Mouse (Mus musculus) midbrain, embryonic 15.5 days (tissue): ENCODE data around the gene Cd274. TPM values are rescaled to one million over a fixed set of nuclear protein-coding genes. Genes with fewer than 3 reads are reported as not detected.

Source experiments
- ATAC-seq: fragments of 200-750 bp; cut with Nextera tagmentation; replicated peaks from 2 replicates; pipeline ENCODE4 v1.8.0; 2017; ENCODE audit warnings: moderate TSS enrichment
- H3K27ac ChIP-seq: fragments of 300-500 bp; sonication (generic); 2 replicates; pipeline ENCODE4 v1.5.1; 2015; ENCODE audit warnings: mild to moderate bottlenecking, inconsistent platforms
- H3K27me3 ChIP-seq: fragments of 300-500 bp; sonication (generic); replicated peaks from 2 replicates; pipeline ENCODE4 v1.6.1; 2015; ENCODE audit warnings: inconsistent platforms
- H3K36me3 ChIP-seq: fragments of 300-500 bp; sonication (generic); replicated peaks from 2 replicates; pipeline ENCODE4 v1.6.1; 2015; ENCODE audit warnings: inconsistent platforms
- H3K4me1 ChIP-seq: fragments of 300-500 bp; sonication (generic); 2 replicates; pipeline ENCODE4 v1.6.1; 2015; ENCODE audit warnings: inconsistent platforms
- H3K4me2 ChIP-seq: fragments of 300-500 bp; sonication (generic); 2 replicates; pipeline ENCODE4 v1.6.1; 2015; ENCODE audit warnings: inconsistent platforms, mild to moderate bottlenecking, moderate library complexity
- H3K4me3 ChIP-seq: fragments of 300-500 bp; sonication (generic); 2 replicates; pipeline ENCODE4 v1.5.1; 2015; ENCODE audit warnings: mild to moderate bottlenecking, inconsistent platforms
- H3K9ac ChIP-seq: fragments of 300-500 bp; sonication (generic); 2 replicates; pipeline ENCODE4 v1.6.1; 2015; ENCODE audit warnings: mild to moderate bottlenecking, inconsistent platforms
- H3K9me3 ChIP-seq: fragments of 300-500 bp; sonication (generic); 2 replicates; pipeline ENCODE4 v1.6.1; 2016; ENCODE audit warnings: inconsistent platforms
- WGBS: fragments of 180-500 bp; shearing (Covaris S2); methylation state at CpG from one replicate; pipeline ENCODE4 v1.1.7; 2015; ENCODE audit warnings: mixed read lengths; 5-methylcytosine and 5-hydroxymethylcytosine counted together
- polyA plus RNA-seq: library from polyadenylated mRNA; unstranded; fragments of >200 nt; fragmentation: Nextera tagmentation; extraction: Ambion mirVana; gene quantifications from 2 replicates; pipeline ENCODE4 v1.2.1, GENCODE M21; 2015

Gene Cd274
- polyA plus RNA-seq, 1 experiment from 2014 or later = 0.83 TPM

- Histone ChIP-seq H3K27me3 (no peaks in the 10 kb centered on the region), H3K9ac (no peak overlapping the region), H3K4me3 (no peak overlapping the region), H3K36me3 (no peaks in the 10 kb centered on the region), H3K4me1 (no peaks in the 10 kb centered on the region), H3K9me3 (no peaks in the 10 kb centered on the region), H3K4me2 (no peak overlapping the region), H3K27ac (no peak overlapping the region)
- ATAC-seq = no peak
- 70% methylated on average over 8 of the region's 8 CpGs for WGBS
These were observed 53.1 kb downstream of the Cd274 start for GRCm38 (mm10) chr19:29420397-29420796.

- no peaks in the 10 kb centered on the region for H3K9me3 ChIP-seq
- 78% methylated on average over 16 of the region's 16 CpGs for WGBS
These were observed 54.9 kb downstream of the Cd274 start for GRCm38 (mm10) chr19:29422013-29422645.

GRCm38 (mm10) chr19:29422796-29423195 is 55.5 kb downstream of the Cd274 start:
- Histone ChIP-seq H3K27ac (no peak overlapping the region), H3K27me3 (no peaks in the 10 kb centered on the region), H3K36me3 (no peaks in the 10 kb centered on the region), H3K4me3 (no peak overlapping the region), H3K9ac (no peak overlapping the region), H3K9me3 (no peaks in the 10 kb centered on the region), H3K4me2 (no peak overlapping the region), H3K4me1 (no peaks in the 10 kb centered on the region)
- WGBS = 75% methylated on average over 7 of the region's 7 CpGs
- ATAC-seq = no peak

More at GRCm38 (mm10) chr19:29422013-29422645, 54.9 kb downstream of the Cd274 start:
- ATAC-seq = no peak
- no peak overlapping the region for H3K27ac ChIP-seq
- H3K4me1 ChIP-seq = no peaks in the 10 kb centered on the region
- no peak overlapping the region for H3K9ac ChIP-seq
- H3K4me2 ChIP-seq = no peak overlapping the region
- H3K36me3 ChIP-seq = no peaks in the 10 kb centered on the region
- no peak overlapping the region for H3K4me3 ChIP-seq
- no peaks in the 10 kb centered on the region for H3K27me3 ChIP-seq

- ATAC-seq = no peak
- 84% methylated on average over 3 of the region's 3 CpGs for whole genome bisulfite sequencing
- no peaks in the 10 kb centered on the region for H3K4me1 ChIP-seq
These were observed 63.3 kb downstream of the Cd274 start for GRCm38 (mm10) chr19:29430516-29430915.

GRCm38 (mm10) chr19:29430953-29431352 is 63.7 kb downstream of the Cd274 start:
- H3K4me3 ChIP-seq = no peak overlapping the region
- H3K36me3 ChIP-seq = no peaks in the 10 kb centered on the region
- no peaks in the 10 kb centered on the region for H3K9me3 ChIP-seq
- no peaks in the 10 kb centered on the region for H3K4me1 ChIP-seq
- no peaks in the 10 kb centered on the region for H3K27me3 ChIP-seq
- H3K9ac ChIP-seq = no peak overlapping the region
- no peak overlapping the region for H3K27ac ChIP-seq
- no peak for ATAC-seq
- no peak overlapping the region for H3K4me2 ChIP-seq
- WGBS = 85% methylated on average over 3 of the region's 3 CpGs

More at GRCm38 (mm10) chr19:29430516-29430915, 63.3 kb downstream of the Cd274 start:
- Histone ChIP-seq H3K4me2 (no peak overlapping the region), H3K27ac (no peak overlapping the region), H3K9ac (no peak overlapping the region), H3K4me3 (no peak overlapping the region), H3K27me3 (no peaks in the 10 kb centered on the region), H3K9me3 (no peaks in the 10 kb centered on the region), H3K36me3 (no peaks in the 10 kb centered on the region)

- no peak overlapping the region for H3K4me3 ChIP-seq
- no peak overlapping the region for H3K27ac ChIP-seq
- no peaks in the 10 kb centered on the region for H3K4me1 ChIP-seq
- 75% methylated on average over 18 of the region's 18 CpGs for WGBS
- H3K4me2 ChIP-seq = no peak overlapping the region
- H3K9me3 ChIP-seq = no peaks in the 10 kb centered on the region
- H3K36me3 ChIP-seq = no peaks in the 10 kb centered on the region
- no peak overlapping the region for H3K9ac ChIP-seq
- ATAC-seq = no peak
- no peaks in the 10 kb centered on the region for H3K27me3 ChIP-seq
These were observed 69.7 kb downstream of the Cd274 start for GRCm38 (mm10) chr19:29436793-29437479.

Other genes starting within 250 kb of the Cd274 start
- 17.6 and 18.2 TPM in 2 replicates for gene Jak2, start 115.6 kb upstream of the Cd274 start, polyA plus RNA-seq
- gene Insl6, start 42.1 kb upstream of the Cd274 start, polyA plus RNA-seq = 1.5 and 1.9 TPM in 2 replicates
- gene Rln1, start 32.8 kb upstream of the Cd274 start, polyA plus RNA-seq = 2.4 and 2.5 TPM in 2 replicates
- gene Plgrkt, start 65 bp upstream of the Cd274 start, polyA plus RNA-seq = 76.6 and 85.7 TPM in 2 replicates
- gene Pdcd1lg2, start 43.5 kb downstream of the Cd274 start, polyA plus RNA-seq = 0.10 TPM in 1 of 2 replicates, not detected in the other
- 12.1 and 14.4 TPM in 2 replicates for gene Ric1, start 154.8 kb downstream of the Cd274 start, polyA plus RNA-seq